Mouse (Mus musculus): ENCODE measurements around the gene Cox5b. TPM values are rescaled to one million over a fixed set of nuclear protein-coding genes. Genes with fewer than 3 reads are reported as not detected.

The Cox5b gene
- 549 and 569 TPM in 2 replicates for polyA plus RNA-seq (2015; fragmentation: Nextera tagmentation; extraction: Ambion mirVana)

DNA sequence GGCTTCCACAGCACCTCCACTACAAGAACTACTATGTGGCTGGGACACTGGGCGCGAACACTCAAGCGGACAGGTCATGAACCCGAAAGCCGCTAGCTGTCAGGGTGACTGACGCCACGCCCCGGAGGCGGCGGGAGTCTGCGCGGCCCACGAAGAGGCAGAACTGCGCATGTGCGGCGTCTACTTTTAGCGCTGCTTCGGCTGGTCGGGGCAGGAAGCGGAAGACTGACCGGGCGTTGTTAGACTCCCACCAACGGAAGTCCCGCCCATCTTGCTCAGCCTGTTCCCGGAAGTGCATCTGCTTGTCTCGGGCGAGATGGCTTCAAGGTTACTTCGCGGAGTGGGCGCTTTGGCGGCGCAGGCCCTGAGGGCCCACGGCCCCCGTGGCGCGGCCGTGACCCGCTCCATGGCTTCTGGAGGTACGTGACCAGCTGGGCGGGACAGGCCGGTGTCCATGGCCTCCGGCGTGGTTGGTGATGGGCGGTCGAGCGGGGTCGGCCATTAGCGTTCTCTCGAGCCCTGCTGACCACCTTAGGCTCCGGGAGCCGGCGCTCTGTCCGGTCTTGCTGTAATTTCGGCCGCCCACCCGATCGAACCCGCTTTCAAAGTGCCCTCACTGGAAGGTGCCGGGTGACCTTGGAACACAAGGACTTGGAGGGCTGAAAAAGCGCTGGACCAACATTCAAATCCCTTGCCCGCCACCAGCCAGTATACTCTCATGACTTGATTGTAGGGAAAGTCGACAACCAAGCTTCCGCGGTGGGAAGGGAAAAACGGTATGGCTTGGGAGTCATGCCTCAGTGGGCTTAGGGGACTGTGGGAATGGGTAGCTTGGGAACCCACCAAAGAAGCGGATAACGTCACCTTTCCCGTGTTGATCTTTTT is at the start of gene Cox5b:
Cox5b (plus strand) TSS at position 179 of the 885 bp plus-strand sequence.
- peak; percentile 96 for ATAC-seq (ENCODE audit: insufficient number of reproducible peaks, low FRiP score, low TSS enrichment, low read depth)
- Histone ChIP-seq H3K9me3 (replicated peaks) (no peaks in the 10 kb centered on the region), H3K4me1 (peaks cover 12% of the 10 kb centered on the region), H3K27me3 (no peaks in the 10 kb centered on the region), H3K27ac (replicated peaks) (peak within 1 kb of the TSS; percentile 55; the same call in 1 of the 2 replicates), H3K4me3 (replicated peaks) (peak within 1 kb of the TSS; percentile 83), H3K36me3 (peaks cover 24% of the 10 kb centered on the region), H3K9ac (peak within 1 kb of the TSS; percentile 93), H3K4me2 (replicated peaks) (peak within 1 kb of the TSS; percentile 67)
- under 1% methylated on average over 68 of the region's 68 CpGs for WGBS

DNA sequence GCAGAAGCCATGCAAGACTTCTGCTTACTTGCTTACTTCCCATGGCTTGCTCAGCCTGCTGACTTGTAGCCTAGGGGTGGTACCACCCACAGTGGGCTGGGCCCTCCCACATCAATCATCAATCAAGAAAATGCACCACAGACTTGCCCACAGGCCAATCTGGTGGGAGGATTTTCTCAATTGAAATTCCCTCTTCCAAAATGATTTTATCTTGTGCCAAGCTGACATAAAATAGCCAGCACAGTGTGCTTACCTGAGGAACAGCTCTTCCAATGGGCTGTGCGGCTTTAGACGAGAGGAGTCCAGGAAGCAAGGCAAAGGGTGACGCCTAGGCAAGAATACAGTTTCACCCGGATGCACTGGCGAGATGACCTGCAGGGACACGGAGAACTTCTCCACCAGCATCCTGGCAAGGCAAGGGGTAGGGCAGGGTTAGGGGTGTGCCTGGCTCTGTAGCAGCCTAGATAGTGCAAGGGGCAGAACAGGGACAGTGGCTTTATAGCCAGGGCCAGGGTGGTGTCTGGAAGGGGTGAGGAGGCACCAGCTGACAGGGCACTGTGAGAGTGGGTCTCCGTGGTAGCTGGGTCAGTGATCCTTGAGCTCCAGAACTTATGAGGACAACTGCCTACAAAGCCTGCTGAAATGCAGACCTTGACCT is 47.2 kb upstream of the Cox5b start:
- no peaks in the 10 kb centered on the region for H3K9me3 ChIP-seq (replicated peaks)
- no peak for ATAC-seq (ENCODE audit: insufficient number of reproducible peaks, low FRiP score, low TSS enrichment, low read depth)
- H3K36me3 ChIP-seq = no peaks in the 10 kb centered on the region
- H3K27ac ChIP-seq (replicated peaks) = no peak overlapping the region
- H3K9ac ChIP-seq = no peak overlapping the region
- H3K4me2 ChIP-seq (replicated peaks) = no peak overlapping the region
- 73% methylated on average over 7 of the region's 7 CpGs for WGBS
- no peaks in the 10 kb centered on the region for H3K27me3 ChIP-seq
- H3K4me1 ChIP-seq = 0 out of 2 replicates have a peak, but pooled peaks cover 6% of the 10 kb centered on the region
- H3K4me3 ChIP-seq (replicated peaks) = no peak overlapping the region

DNA sequence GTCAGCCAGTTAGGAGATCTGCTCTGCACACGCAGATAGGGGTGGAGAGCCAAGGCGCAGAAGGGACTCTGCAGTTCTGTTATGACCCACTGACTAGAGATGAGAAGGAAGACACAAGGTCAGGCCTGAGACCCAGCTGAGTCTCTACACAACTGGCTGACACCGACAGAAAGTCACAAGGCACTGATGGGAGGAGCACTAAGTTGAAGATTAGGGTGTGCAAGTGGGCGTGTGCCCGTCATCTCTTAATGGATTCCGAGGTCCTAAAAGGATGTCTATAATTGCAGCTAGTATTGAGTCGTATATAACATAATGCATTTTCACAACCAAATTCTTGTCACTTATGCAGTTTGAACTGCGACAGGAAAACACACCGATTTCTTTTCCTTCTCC is 46.6 kb upstream of the Cox5b start:
- H3K4me3 ChIP-seq (replicated peaks) = no peak overlapping the region
- no peak overlapping the region for H3K4me2 ChIP-seq (replicated peaks)
- no peaks in the 10 kb centered on the region for H3K36me3 ChIP-seq
- H3K27ac ChIP-seq (replicated peaks) = no peak overlapping the region
- H3K9ac ChIP-seq = no peak overlapping the region
- H3K9me3 ChIP-seq (replicated peaks) = no peaks in the 10 kb centered on the region
- H3K27me3 ChIP-seq = no peaks in the 10 kb centered on the region
- H3K4me1 ChIP-seq = 0 out of 2 replicates have a peak, but pooled peaks cover 6% of the 10 kb centered on the region
- no peak for ATAC-seq (ENCODE audit: insufficient number of reproducible peaks, low FRiP score, low TSS enrichment, low read depth)
- WGBS = 74% methylated on average over 9 of the region's 9 CpGs

DNA sequence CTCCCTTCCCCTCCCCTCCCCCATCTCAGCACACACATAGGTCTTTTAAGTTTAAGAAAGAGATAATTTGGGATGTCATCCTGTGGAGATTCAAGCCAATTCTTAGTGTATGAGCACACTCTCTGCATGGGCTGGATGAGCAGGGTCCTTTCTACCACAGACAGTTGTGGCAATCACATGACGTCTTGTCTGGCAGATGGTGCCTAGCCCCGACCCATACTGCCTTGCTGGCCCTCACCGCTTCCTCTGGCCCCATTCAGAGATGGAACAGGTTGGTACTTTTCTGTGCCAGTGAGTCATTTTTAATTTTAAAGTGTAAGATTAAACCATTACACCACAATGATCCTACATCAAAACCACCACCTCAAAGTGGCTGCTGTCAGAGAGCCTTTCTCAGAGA is 45.0 kb upstream of the Cox5b start:
- H3K4me3 ChIP-seq (replicated peaks) = no peak overlapping the region
- H3K4me1 ChIP-seq = 0 out of 2 replicates have a peak, but pooled peaks cover 6% of the 10 kb centered on the region
- 47% methylated on average over 3 of the region's 3 CpGs for WGBS
- ATAC-seq (ENCODE audit: insufficient number of reproducible peaks, low FRiP score, low TSS enrichment, low read depth) = no peak
- no peak overlapping the region for H3K27ac ChIP-seq (replicated peaks)
- H3K4me2 ChIP-seq (replicated peaks) = no peak overlapping the region
- H3K36me3 ChIP-seq = no peaks in the 10 kb centered on the region
- H3K9me3 ChIP-seq (replicated peaks) = no peaks in the 10 kb centered on the region
- no peaks in the 10 kb centered on the region for H3K27me3 ChIP-seq
- H3K9ac ChIP-seq = no peak overlapping the region

DNA sequence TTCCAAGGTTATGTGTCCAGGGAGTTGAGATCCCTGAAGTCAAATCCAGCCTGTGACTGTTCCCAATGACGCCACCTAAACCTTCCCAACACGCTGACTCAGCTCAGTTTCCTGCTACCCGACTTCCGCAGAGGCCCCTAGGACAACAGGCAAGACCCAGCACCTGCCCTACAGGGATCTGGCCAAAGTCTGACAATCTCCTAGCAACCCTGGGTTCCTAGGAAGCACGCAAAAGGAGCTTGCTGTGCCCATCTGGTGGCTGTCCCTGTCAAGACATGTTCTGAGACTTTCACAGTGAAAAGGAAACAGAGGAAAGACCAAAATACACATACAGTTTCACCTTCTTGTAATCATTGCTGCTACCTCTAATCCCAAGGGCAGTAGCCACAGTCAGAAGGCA is 43.6 kb upstream of the Cox5b start:
- Histone ChIP-seq H3K36me3 (no peaks in the 10 kb centered on the region), H3K4me3 (replicated peaks) (no peak overlapping the region), H3K27ac (replicated peaks) (no peak overlapping the region), H3K9me3 (replicated peaks) (no peaks in the 10 kb centered on the region), H3K27me3 (no peaks in the 10 kb centered on the region), H3K4me1 (0 out of 2 replicates have a peak, but pooled peaks cover 6% of the 10 kb centered on the region), H3K4me2 (replicated peaks) (no peak overlapping the region), H3K9ac (no peak overlapping the region)
- no peak for ATAC-seq (ENCODE audit: insufficient number of reproducible peaks, low FRiP score, low TSS enrichment, low read depth)
- 51% methylated on average over 5 of the region's 5 CpGs for WGBS

DNA sequence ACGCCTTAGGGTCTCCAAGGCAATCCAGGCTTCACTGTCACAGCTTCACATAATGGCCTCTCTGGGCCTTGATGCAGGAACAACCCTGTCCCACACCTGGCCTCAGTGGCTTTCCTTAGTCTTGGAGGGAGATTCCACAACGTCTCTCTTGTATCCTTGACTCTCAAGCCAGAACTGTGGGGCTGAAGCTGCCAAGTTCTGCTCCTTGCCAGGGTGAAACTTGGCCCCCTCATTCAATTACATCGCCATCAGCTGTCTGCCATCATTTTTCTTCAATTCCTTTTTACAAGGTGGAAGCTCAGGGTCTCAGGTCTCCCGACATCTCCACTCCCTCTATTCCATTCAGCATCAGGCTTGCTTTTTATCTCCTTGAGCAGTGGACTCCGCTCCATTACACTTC is 36.2 kb upstream of the Cox5b start:
- Histone ChIP-seq H3K9me3 (replicated peaks) (no peaks in the 10 kb centered on the region), H3K27ac (replicated peaks) (no peak overlapping the region), H3K9ac (no peak overlapping the region), H3K4me1 (no peaks in the 10 kb centered on the region), H3K4me2 (replicated peaks) (no peak overlapping the region), H3K36me3 (no peaks in the 10 kb centered on the region), H3K27me3 (no peaks in the 10 kb centered on the region), H3K4me3 (replicated peaks) (no peak overlapping the region)
- no peak for ATAC-seq (ENCODE audit: insufficient number of reproducible peaks, low FRiP score, low TSS enrichment, low read depth)
- WGBS = 87% methylated on average over 5 of the region's 5 CpGs

DNA sequence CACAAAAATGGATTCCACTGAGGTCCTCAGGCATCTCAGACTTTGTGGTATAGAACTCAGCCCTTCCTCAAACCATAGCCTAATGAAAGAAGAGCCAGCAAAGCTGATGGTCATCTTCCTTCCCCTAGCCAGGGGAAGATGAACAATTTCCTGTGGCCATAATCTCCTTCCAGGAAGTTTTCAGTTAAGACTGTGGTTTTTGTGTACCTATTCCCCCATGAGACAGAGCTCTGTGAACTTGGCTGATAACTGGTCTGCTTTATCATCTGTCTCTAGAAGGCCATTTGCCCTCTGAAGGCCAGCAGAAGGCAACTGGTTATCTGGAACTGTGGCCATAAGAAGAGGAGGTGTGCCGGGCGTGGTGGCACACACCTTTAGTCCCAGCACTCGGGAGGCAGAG is 35.0 kb upstream of the Cox5b start:
- Histone ChIP-seq H3K4me3 (replicated peaks) (no peak overlapping the region), H3K36me3 (no peaks in the 10 kb centered on the region), H3K9me3 (replicated peaks) (no peaks in the 10 kb centered on the region), H3K4me2 (replicated peaks) (no peak overlapping the region), H3K27me3 (no peaks in the 10 kb centered on the region), H3K4me1 (no peaks in the 10 kb centered on the region), H3K27ac (replicated peaks) (no peak overlapping the region), H3K9ac (no peak overlapping the region)
- 80% methylated on average over 3 of the region's 3 CpGs for WGBS
- no peak for ATAC-seq (ENCODE audit: insufficient number of reproducible peaks, low FRiP score, low TSS enrichment, low read depth)

DNA sequence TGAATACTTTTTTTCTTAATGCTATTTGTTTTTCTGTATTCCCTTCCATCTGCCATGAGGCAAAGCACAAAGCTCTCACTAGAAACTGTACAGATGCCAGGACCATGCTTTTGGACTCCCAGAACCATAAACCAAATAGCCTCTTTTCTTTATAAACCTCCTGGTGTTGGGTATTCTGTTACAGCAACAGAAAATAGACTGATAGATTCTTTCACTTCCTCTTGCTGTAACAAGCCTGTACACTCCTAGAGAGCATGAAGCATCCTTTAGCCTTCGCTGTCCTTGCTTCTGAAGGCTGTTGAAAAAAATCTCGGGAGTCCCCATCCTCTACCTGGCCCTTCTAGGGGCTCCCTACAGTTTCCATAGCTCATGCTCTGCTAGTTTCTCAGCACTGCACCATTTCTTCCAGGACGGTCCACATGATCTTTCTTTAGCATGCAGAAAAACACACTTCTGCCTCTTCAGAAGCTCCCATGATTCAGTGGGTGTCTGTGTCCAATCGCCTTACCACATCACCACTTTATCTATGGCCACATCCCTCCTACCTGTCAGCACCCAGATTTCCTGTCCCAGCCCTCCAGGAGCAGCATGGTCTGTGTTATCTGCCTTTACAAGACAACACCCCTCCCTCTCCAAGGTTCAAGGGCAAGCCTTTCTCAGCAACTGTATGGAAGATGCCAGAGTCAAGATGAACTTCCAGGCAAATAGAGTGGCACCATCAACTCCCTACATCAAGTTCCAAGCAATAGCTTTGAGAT is 33.4 kb upstream of the Cox5b start:
- WGBS = 79% methylated on average over 4 of the region's 4 CpGs
- Histone ChIP-seq H3K36me3 (no peaks in the 10 kb centered on the region), H3K27ac (replicated peaks) (no peak overlapping the region), H3K4me3 (replicated peaks) (no peak overlapping the region), H3K4me1 (no peaks in the 10 kb centered on the region), H3K27me3 (no peaks in the 10 kb centered on the region), H3K4me2 (replicated peaks) (no peak overlapping the region), H3K9ac (no peak overlapping the region), H3K9me3 (replicated peaks) (no peaks in the 10 kb centered on the region)
- no peak for ATAC-seq (ENCODE audit: insufficient number of reproducible peaks, low FRiP score, low TSS enrichment, low read depth)

DNA sequence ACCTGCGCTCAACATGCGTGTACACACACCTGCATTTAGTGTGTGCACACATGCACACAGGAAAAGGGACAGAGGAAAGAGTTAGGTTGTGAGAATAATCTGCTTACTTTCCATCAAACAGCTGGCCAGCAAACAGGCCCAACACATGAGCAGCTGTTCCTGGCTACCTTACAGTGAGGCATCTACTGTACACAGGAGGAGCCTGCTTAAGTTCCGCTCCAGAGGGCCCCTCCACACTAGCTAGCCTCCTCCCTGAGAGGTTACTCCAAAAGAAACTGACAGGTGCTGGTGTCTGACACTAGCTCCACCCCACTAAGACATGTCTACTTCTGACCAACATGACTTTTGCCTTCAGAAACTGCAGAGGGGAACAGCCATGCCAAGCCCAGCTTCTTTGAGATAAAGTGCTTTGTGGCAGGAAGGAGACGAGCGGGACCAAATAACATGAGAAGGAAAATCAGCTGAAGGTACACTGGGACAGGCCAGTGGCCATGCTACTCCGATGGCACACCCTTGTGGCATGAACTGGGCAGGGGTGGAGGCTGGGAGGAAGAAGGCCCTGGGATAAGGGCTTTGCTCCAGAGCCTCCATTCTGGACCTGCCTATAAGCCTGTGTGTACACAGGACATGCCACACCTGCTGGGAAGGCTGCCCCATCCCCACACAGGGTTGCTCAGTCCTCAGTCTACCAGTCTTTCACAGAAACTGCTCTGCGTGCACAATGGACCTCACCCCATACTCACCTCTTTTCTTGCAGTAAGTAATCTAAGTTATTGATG is 32.4 kb upstream of the Cox5b start:
- Histone ChIP-seq H3K27ac (replicated peaks) (no peak overlapping the region), H3K4me2 (replicated peaks) (no peak overlapping the region), H3K27me3 (no peaks in the 10 kb centered on the region), H3K4me3 (replicated peaks) (no peak overlapping the region), H3K9me3 (replicated peaks) (no peaks in the 10 kb centered on the region), H3K4me1 (no peaks in the 10 kb centered on the region), H3K9ac (no peak overlapping the region), H3K36me3 (no peaks in the 10 kb centered on the region)
- 80% methylated on average over 7 of the region's 7 CpGs for WGBS
- ATAC-seq (ENCODE audit: insufficient number of reproducible peaks, low FRiP score, low TSS enrichment, low read depth) = no peak

DNA sequence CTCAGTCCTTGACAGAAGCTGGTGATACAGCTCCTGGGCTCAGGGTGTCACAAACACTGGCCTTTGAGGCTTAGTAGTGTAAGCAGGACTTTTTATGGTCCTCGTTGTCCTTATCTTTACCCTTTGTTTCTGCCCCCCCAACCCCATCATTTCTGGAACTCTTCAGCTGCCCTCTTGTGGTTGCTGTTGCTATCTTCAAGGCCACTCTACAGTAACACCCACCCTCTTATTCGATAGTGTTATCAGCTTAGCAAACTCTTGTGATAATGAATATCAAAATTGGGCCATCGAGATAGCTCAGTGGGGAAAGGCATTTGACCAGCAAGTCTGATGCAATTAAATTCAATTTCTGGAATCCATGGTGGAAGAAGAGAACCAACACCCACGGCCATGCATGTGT is 26.8 kb upstream of the Cox5b start:
- H3K27me3 ChIP-seq = no peaks in the 10 kb centered on the region
- H3K9me3 ChIP-seq (replicated peaks) = no peaks in the 10 kb centered on the region
- no peaks in the 10 kb centered on the region for H3K36me3 ChIP-seq
- H3K27ac ChIP-seq (replicated peaks) = no peak overlapping the region
- ATAC-seq (ENCODE audit: insufficient number of reproducible peaks, low FRiP score, low TSS enrichment, low read depth) = no peak
- 72% methylated on average over 4 of the region's 4 CpGs for WGBS
- H3K4me1 ChIP-seq = peaks cover 5% of the 10 kb centered on the region; the same call in 1 of the 2 replicates
- H3K4me2 ChIP-seq (replicated peaks) = no peak overlapping the region
- no peak overlapping the region for H3K9ac ChIP-seq
- H3K4me3 ChIP-seq (replicated peaks) = no peak overlapping the region

Data from embryonic facial prominence, embryonic 15.5 days (tissue).